In the genomic region with DNA sequence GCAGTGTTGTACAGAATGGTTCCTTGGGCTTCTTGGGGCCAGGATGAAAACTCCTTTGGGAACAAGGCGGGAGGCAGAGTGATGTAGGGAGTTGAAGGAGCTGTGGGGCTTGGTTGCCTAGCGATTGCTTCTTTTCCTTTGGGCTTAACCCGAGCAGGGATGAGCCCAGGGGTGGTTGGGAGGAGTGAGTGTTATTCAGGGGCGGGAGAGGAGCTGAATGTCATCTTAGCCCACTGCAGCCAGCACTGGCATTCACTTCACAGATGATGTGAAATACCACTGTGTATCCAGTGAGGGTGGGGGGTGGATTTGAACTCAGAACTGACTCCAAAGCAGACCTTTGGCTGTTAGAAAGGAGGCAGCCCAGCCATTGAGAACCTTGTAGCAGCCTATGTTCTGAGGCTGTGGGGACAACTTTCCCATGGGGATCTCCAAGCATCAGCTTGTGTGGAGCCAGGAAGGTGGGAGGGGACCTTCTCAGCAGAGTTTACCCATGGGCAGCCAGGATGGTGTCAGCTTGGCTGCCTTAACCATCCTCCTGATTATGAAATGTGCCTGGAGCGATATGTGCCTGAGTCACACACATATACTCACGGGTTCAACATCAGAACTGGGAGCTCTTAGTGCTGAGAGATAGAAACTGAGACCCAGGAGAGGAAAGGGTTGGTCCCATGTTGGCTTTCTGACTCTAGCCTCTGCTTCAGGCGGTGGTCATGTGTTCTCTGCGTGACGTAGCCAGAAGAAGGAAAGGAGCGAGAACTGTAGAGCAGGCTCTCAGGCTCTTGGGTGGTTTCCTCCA, we compare ENCODE assay signal across 9 mouse cellular contexts. TPM values are rescaled to one million over a fixed set of nuclear protein-coding genes. Genes with fewer than 3 reads are reported as not detected.
DNase-seq lines count a peak whose midpoint lies in the region; ATAC-seq lines count a peak whose summit lies in the region.
"Had no signal": no experiment of that assay in that cellular context is flagged by ENCODE, and none has a peak within 500 bp of the region (broad histone marks: within the 10 kb centered on the region; RNA-seq: fewer than 3 reads in every experiment).

No protein-coding gene starts in this region.

- no peak overlapping the region for H3K4me3 ChIP-seq in hindbrain, embryonic 16.5 days (ENCODE audit: low read length)

- H3K4me2 ChIP-seq in hindbrain, embryonic 16.5 days (ENCODE audit: low read length), result peak overlapping the region; percentile 93

- H3K27ac ChIP-seq in hindbrain, embryonic 16.5 days (ENCODE audit: low read depth, low read length), result no peak overlapping the region

- H3K36me3 ChIP-seq in hindbrain, embryonic 16.5 days (ENCODE audit: control insufficient read depth, insufficient read depth, low read length), result peaks cover 2% of the 10 kb centered on the region; the same call in 1 of the 2 replicates

- peak; percentile 51 to 72 for DNase-seq in left cerebral cortex, postnatal 25 days (ENCODE audit: low spot score in 2 of 2)
- DNase-seq in left cerebral cortex, postnatal 14 days (ENCODE audit: low spot score in 2 of 2), result no peak
- peak; percentile 64 for DNase-seq in cerebellum, adult 9-11 months
- DNase-seq in naive thymus-derived CD4-positive, alpha-beta T cell, adult 2 months (ENCODE audit: low read depth), result peak; percentile 10
- no peak for DNase-seq in T-cell, adult 2 months (ENCODE audit: low spot score)
- DNase-seq in thymus, postnatal 0 days (ENCODE audit: low spot score), result no peak
- no peak for DNase-seq in adrenal gland, postnatal 25 days
- DNase-seq: lung, postnatal 4 days had no signal

- H3K9me3 ChIP-seq in hindbrain, embryonic 16.5 days (ENCODE audit: control insufficient read depth, low read length), result no peaks in the 10 kb centered on the region

- H3K4me1 ChIP-seq in hindbrain, embryonic 16.5 days (ENCODE audit: control insufficient read depth, insufficient read depth, low read depth, low read length), result peaks cover 42% of the 10 kb centered on the region

- intact Hi-C loops in left cerebral cortex, postnatal 25 days (cut with DNase I), result loop anchor here (5.0 kb wide), 1 partner anchor 267 kb away; no protein-coding TSS in a partner anchor
- intact Hi-C loops in left cerebral cortex, postnatal 14 days (cut with DNase I), result loop anchor here (2.0 to 10.0 kb wide), 3 partner anchors 109 to 269 kb away; a partner anchor contains a TSS

- WGBS in hindbrain, embryonic 16.5 days, result 53% methylated on average over 10 of the region's 10 CpGs

- no peaks in the 10 kb centered on the region for H3K27me3 ChIP-seq in hindbrain, embryonic 16.5 days (replicated peaks; ENCODE audit: control insufficient read depth, insufficient read depth, low read length)

- no peak overlapping the region for H3K9ac ChIP-seq in hindbrain, embryonic 16.5 days (ENCODE audit: low read depth, low read length)

- ATAC-seq in hindbrain, embryonic 16.5 days, result no peak

RNA-seq across cellular contexts. Expression of a gene that starts 15.3 kb away (rescaled TPM):
- 100 to 1,000 TPM; 126 to 139 TPM for total RNA-seq in left cerebral cortex, postnatal 25 days (2021)
- 100 to 1,000 TPM; 119 to 130 TPM for total RNA-seq in left cerebral cortex, postnatal 14 days (2021)
- 4.9 and 5.6 TPM in 2 replicates for polyA plus RNA-seq in hindbrain, embryonic 16.5 days (2015; fragmentation: Nextera tagmentation; extraction: Ambion mirVana)
- 0.09 TPM in 2 replicates for polyA plus RNA-seq in thymus, postnatal 0 days (2015; fragmentation: Nextera tagmentation; extraction: Ambion mirVana)
- 0.18 TPM in 1 of 2 replicates, not detected in the other for total RNA-seq in adrenal gland, postnatal 25 days (2021)

RNA-seq across cellular contexts. Expression of a gene that starts 15.9 kb away (rescaled TPM):
- 100 to 1,000 TPM; 610 to 694 TPM for total RNA-seq in left cerebral cortex, postnatal 25 days (2021)
- total RNA-seq in left cerebral cortex, postnatal 14 days (2021), result 100 to 1,000 TPM; 571 to 592 TPM
- 96.7 and 102 TPM in 2 replicates for polyA plus RNA-seq in hindbrain, embryonic 16.5 days (2015; fragmentation: Nextera tagmentation; extraction: Ambion mirVana)
- polyA plus RNA-seq in thymus, postnatal 0 days (2015; fragmentation: Nextera tagmentation; extraction: Ambion mirVana), result 0.71 and 0.82 TPM in 2 replicates
- 110 and 122 TPM in 2 replicates for total RNA-seq in adrenal gland, postnatal 25 days (2021)

RNA-seq across cellular contexts. Expression of a gene that starts 27.2 kb away (rescaled TPM):
- 10 to 100 TPM; 85.4 to 99.8 TPM for total RNA-seq in left cerebral cortex, postnatal 25 days (2021)
- total RNA-seq in left cerebral cortex, postnatal 14 days (2021), result 10 to 100 TPM; 79.5 to 84.5 TPM
- 3.5 and 3.9 TPM in 2 replicates for polyA plus RNA-seq in hindbrain, embryonic 16.5 days (2015; fragmentation: Nextera tagmentation; extraction: Ambion mirVana)
- 0.15 and 0.17 TPM in 2 replicates for polyA plus RNA-seq in thymus, postnatal 0 days (2015; fragmentation: Nextera tagmentation; extraction: Ambion mirVana)
- 0.39 and 0.48 TPM in 2 replicates for total RNA-seq in adrenal gland, postnatal 25 days (2021)

RNA-seq across cellular contexts. Expression of a gene that starts 52.4 kb away (rescaled TPM):
- 100 to 1,000 TPM; 232 to 242 TPM for total RNA-seq in left cerebral cortex, postnatal 25 days (2021)
- total RNA-seq in left cerebral cortex, postnatal 14 days (2021), result 100 to 1,000 TPM; 231 to 244 TPM
- polyA plus RNA-seq in hindbrain, embryonic 16.5 days (2015; fragmentation: Nextera tagmentation; extraction: Ambion mirVana), result 84.7 and 88.3 TPM in 2 replicates
- polyA plus RNA-seq in thymus, postnatal 0 days (2015; fragmentation: Nextera tagmentation; extraction: Ambion mirVana), result 24.2 and 28.4 TPM in 2 replicates
- total RNA-seq in adrenal gland, postnatal 25 days (2021), result 33.7 and 48.7 TPM in 2 replicates

RNA-seq across cellular contexts. Expression of a gene that starts 55.6 kb away (rescaled TPM):
- total RNA-seq in left cerebral cortex, postnatal 25 days (2021), result not detected
- total RNA-seq in left cerebral cortex, postnatal 14 days (2021), result not detected
- 0.06 TPM in 1 of 2 replicates, not detected in the other for polyA plus RNA-seq in hindbrain, embryonic 16.5 days (2015; fragmentation: Nextera tagmentation; extraction: Ambion mirVana)
- not detected in 2 replicates for polyA plus RNA-seq in thymus, postnatal 0 days (2015; fragmentation: Nextera tagmentation; extraction: Ambion mirVana)
- 0.88 and 2.3 TPM in 2 replicates for total RNA-seq in adrenal gland, postnatal 25 days (2021)

Comparison
In these comparisons a context has a peak if more than half of its experiments do, and no peak if none do; other contexts are left out.
1. DNase-seq: peak in left cerebral cortex, postnatal 25 days (2 of 2), cerebellum, adult 9-11 months (single experiment) and naive thymus-derived CD4-positive, alpha-beta T cell, adult 2 months (single experiment); none in left cerebral cortex, postnatal 14 days (0 of 2), T-cell, adult 2 months (single experiment), thymus, postnatal 0 days (single experiment) and adrenal gland, postnatal 25 days (single experiment).
2. RNA of a gene that starts 15.3 kb away (total RNA-seq): 126 to 139 TPM in left cerebral cortex, postnatal 25 days and 119 to 130 TPM in left cerebral cortex, postnatal 14 days; 0.18 TPM in adrenal gland, postnatal 25 days; every median in the first group is over 10 times any median in the second.
3. RNA of a gene that starts 27.2 kb away (total RNA-seq): 85.4 to 99.8 TPM in left cerebral cortex, postnatal 25 days and 79.5 to 84.5 TPM in left cerebral cortex, postnatal 14 days; 0.39 to 0.48 TPM in adrenal gland, postnatal 25 days; every median in the first group is over 10 times any median in the second.